Mouse (Mus musculus): Measurements from ENCODE around the gene Fgfr2. TPM values are rescaled to one million over a fixed set of nuclear protein-coding genes. Genes with fewer than 3 reads are reported as not detected.

Gene Fgfr2
- polyA plus RNA-seq, 1 experiment from 2014 or later: 133 TPM

- WGBS: 63% methylated on average over 7 of the region's 7 CpGs
- Histone ChIP-seq H3K27me3 (ENCODE audit: control insufficient read depth, insufficient read depth, low read length) (no peaks in the 10 kb centered on the region), H3K4me3 (ENCODE audit: low read length) (no peak overlapping the region), H3K36me3 (ENCODE audit: control insufficient read depth, insufficient read depth, low read length) (no peaks in the 10 kb centered on the region), H3K4me2 (replicated peaks; ENCODE audit: low read depth, low read length) (no peak overlapping the region), H3K9ac (ENCODE audit: low read depth, low read length) (no peak overlapping the region), H3K27ac (ENCODE audit: low read depth, low read length) (no peak overlapping the region), H3K4me1 (ENCODE audit: control insufficient read depth, insufficient read depth, low read length) (no peaks in the 10 kb centered on the region), H3K9me3 (ENCODE audit: control insufficient read depth, low read length) (no peaks in the 10 kb centered on the region)
- no peak for ATAC-seq (ENCODE audit: low FRiP score, low TSS enrichment)
Observed at GRCm38 (mm10) chr7:132458493-132458892, 664.7 kb downstream of the Fgfr2 start.

DNA sequence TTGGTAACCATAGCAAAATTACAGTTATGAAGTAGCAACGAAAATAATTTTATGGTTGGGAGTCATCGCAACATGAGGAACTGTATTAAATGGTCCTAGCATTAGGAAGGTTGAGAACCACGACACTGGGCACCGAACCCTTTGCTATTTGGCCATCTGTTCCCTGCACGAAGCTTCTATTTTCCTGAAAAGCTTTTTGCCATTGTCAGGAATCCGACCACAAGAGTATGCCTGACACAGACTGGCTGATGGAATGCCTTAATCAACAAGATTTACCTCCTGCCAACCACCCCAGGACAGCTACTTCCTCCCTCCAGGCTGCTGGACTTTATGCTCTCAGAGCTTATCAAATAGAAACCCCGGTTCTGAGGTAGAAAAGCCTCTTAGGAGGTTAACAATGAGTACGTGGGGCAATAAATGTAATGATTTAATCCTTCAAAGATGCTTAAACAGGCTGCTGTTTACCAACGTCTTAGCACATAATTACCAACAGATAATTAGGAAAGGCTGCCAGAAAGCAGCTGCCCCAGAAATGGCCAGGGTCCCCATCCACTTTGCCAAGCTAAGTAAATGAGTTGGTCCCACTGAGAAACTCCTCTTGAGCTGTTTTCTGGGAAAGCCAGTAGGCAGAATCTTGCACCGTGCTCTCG is 668.0 kb downstream of the Fgfr2 start:
- Histone ChIP-seq H3K9me3 (ENCODE audit: control insufficient read depth, low read length) (no peaks in the 10 kb centered on the region), H3K4me3 (ENCODE audit: low read length) (no peak overlapping the region), H3K27ac (ENCODE audit: low read depth, low read length) (no peak overlapping the region), H3K36me3 (ENCODE audit: control insufficient read depth, insufficient read depth, low read length) (no peaks in the 10 kb centered on the region), H3K9ac (ENCODE audit: low read depth, low read length) (no peak overlapping the region), H3K27me3 (ENCODE audit: control insufficient read depth, insufficient read depth, low read length) (no peaks in the 10 kb centered on the region), H3K4me2 (replicated peaks; ENCODE audit: low read depth, low read length) (no peak overlapping the region), H3K4me1 (ENCODE audit: control insufficient read depth, insufficient read depth, low read length) (no peaks in the 10 kb centered on the region)
- no peak for ATAC-seq (ENCODE audit: low FRiP score, low TSS enrichment)
- WGBS: 53% methylated on average over 11 of the region's 11 CpGs

DNA sequence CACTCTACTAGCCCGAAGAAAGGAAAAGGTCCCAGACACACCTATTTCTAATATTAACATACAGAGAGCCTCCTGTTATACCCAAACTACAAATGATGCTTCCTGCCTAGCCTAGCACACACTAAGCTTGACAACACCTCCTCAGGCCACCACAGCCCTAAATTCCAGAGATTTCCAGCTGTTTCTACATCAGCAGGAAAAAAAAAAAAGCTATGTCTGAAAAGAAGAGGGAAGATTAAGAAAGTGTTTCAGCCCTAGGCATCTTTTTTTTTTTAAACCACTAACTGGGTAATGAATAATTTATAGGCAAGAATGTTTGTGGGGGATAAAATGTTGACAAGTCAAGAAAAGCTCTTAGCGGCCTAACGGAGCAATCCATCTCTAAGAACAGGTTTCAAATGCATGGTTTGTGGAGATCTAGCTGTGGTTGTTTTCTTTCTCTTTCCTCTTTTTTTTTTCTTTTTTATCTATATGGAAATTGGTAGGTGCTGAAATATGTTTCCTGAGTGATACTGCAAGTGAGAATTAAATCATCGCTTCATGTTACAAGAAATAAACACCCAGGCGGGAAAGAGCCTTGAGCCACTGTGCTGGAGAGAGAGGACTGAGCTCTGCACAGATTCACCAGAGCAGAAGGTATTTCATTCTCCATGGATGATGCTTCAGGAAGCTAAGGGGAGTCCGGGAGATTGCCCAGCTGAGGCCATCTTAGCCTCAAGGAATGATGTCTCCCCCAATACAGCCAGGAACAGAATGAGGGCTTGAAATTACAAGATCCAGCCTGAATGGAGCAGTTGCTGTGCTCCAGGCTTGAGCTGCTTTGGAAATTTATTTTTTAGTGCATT is 673.0 kb downstream of the Fgfr2 start:
- WGBS: 76% methylated on average over 6 of the region's 6 CpGs

DNA sequence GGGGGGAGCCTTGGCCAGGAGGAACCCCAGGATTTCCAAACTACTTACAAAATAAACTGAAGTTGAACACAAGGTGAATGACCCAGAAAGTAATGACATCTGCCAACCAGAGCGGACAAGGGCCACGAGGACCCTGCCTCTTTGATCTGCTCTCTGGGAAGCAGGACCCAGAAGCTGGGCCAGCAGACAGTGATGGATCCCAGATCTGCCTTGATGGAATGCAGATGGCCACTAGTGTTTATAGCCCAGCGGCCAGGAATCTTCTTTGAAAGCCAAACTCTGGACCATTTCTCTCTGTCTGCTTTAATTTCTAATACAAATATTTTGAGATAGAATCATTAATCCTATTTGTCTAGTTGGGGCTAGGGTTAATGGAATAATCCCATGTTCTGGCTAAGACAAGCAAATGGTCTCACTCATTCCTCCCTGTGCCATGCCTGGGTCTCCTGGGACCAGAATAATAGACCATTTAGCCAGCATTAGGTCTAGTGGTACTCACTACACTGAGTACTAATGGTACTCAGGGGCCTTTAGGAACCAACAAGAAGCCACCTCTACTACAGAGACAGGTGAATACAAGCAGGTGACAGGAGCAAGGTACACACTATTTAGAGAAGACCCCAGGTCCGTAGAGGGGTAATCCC is 674.5 kb downstream of the Fgfr2 start:
- Histone ChIP-seq H3K9ac (ENCODE audit: low read depth, low read length) (no peak overlapping the region), H3K27ac (ENCODE audit: low read depth, low read length) (no peak overlapping the region), H3K4me3 (ENCODE audit: low read length) (no peak overlapping the region), H3K36me3 (ENCODE audit: control insufficient read depth, insufficient read depth, low read length) (no peaks in the 10 kb centered on the region), H3K27me3 (ENCODE audit: control insufficient read depth, insufficient read depth, low read length) (no peaks in the 10 kb centered on the region), H3K4me2 (replicated peaks; ENCODE audit: low read depth, low read length) (no peak overlapping the region), H3K9me3 (ENCODE audit: control insufficient read depth, low read length) (no peaks in the 10 kb centered on the region), H3K4me1 (ENCODE audit: control insufficient read depth, insufficient read depth, low read length) (no peaks in the 10 kb centered on the region)
- no peak for ATAC-seq (ENCODE audit: low FRiP score, low TSS enrichment)
- WGBS: 54% methylated on average over 4 of the region's 4 CpGs

More for the DNA sequence above, 673.0 kb downstream of the Fgfr2 start:
- no peak overlapping the region for H3K27ac ChIP-seq (ENCODE audit: low read depth, low read length)
- H3K4me1 ChIP-seq (ENCODE audit: control insufficient read depth, insufficient read depth, low read length): no peaks in the 10 kb centered on the region
- H3K4me2 ChIP-seq (replicated peaks; ENCODE audit: low read depth, low read length): no peak overlapping the region
- no peaks in the 10 kb centered on the region for H3K9me3 ChIP-seq (ENCODE audit: control insufficient read depth, low read length)
- no peak overlapping the region for H3K4me3 ChIP-seq (ENCODE audit: low read length)
- H3K9ac ChIP-seq (ENCODE audit: low read depth, low read length): no peak overlapping the region
- H3K27me3 ChIP-seq (ENCODE audit: control insufficient read depth, insufficient read depth, low read length): no peaks in the 10 kb centered on the region
- no peak for ATAC-seq (ENCODE audit: low FRiP score, low TSS enrichment)
- H3K36me3 ChIP-seq (ENCODE audit: control insufficient read depth, insufficient read depth, low read length): no peaks in the 10 kb centered on the region

- H3K9me3 ChIP-seq (ENCODE audit: control insufficient read depth, low read length): no peaks in the 10 kb centered on the region
- 76% methylated on average over 5 of the region's 5 CpGs for WGBS
- no peaks in the 10 kb centered on the region for H3K4me1 ChIP-seq (ENCODE audit: control insufficient read depth, insufficient read depth, low read length)
- no peak overlapping the region for H3K4me3 ChIP-seq (ENCODE audit: low read length)
- no peak overlapping the region for H3K27ac ChIP-seq (ENCODE audit: low read depth, low read length)
- no peak overlapping the region for H3K9ac ChIP-seq (ENCODE audit: low read depth, low read length)
- H3K36me3 ChIP-seq (ENCODE audit: control insufficient read depth, insufficient read depth, low read length): no peaks in the 10 kb centered on the region
- H3K4me2 ChIP-seq (replicated peaks; ENCODE audit: low read depth, low read length): no peak overlapping the region
- H3K27me3 ChIP-seq (ENCODE audit: control insufficient read depth, insufficient read depth, low read length): no peaks in the 10 kb centered on the region
- no peak for ATAC-seq (ENCODE audit: low FRiP score, low TSS enrichment)
Observed at GRCm38 (mm10) chr7:132447558-132447957, 675.6 kb downstream of the Fgfr2 start.

DNA sequence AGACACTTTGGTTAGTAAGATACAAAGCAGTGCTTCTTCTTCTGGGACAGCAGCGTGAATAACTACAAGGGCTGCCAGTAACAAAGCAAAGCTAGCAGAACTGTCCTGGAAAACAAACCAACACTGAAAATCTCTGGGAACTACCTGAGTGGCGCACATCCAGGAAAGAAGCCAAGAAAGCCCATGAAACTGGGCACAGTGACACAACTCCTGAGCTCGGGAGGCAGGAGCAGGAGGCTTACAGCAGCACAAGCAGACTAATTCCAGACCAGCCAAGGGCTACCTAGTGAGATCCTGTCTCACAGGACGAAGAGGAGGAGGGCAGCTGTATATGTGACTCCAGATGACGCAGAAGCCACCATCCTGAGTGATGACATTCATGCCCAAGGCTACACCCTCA is 676.3 kb downstream of the Fgfr2 start:
- Histone ChIP-seq H3K27ac (ENCODE audit: low read depth, low read length) (no peak overlapping the region), H3K36me3 (ENCODE audit: control insufficient read depth, insufficient read depth, low read length) (no peaks in the 10 kb centered on the region), H3K4me2 (replicated peaks; ENCODE audit: low read depth, low read length) (no peak overlapping the region), H3K4me1 (ENCODE audit: control insufficient read depth, insufficient read depth, low read length) (no peaks in the 10 kb centered on the region), H3K9ac (ENCODE audit: low read depth, low read length) (no peak overlapping the region), H3K4me3 (ENCODE audit: low read length) (no peak overlapping the region), H3K9me3 (ENCODE audit: control insufficient read depth, low read length) (no peaks in the 10 kb centered on the region), H3K27me3 (ENCODE audit: control insufficient read depth, insufficient read depth, low read length) (no peaks in the 10 kb centered on the region)
- ATAC-seq (ENCODE audit: low FRiP score, low TSS enrichment): no peak
- 85% methylated on average over 5 of the region's 5 CpGs for WGBS

DNA sequence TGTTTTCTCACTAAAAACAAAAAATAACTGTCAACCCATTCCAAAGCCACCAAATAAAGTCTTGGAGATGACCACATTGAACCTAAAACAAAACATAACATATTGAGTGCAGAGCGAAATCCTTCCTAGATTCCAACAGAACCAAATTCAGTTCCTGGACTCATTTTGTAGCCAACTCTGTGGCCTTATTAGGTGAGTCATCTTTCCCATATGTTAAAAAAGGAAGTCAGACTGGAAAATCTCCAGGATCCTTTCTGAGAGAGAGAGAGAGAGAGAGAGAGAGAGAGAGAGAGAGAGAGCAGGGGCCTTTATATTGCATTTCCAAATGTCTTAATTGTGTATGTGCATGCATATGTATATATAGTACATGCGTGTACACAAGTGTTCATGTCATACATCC is 678.9 kb downstream of the Fgfr2 start:
- no peak for ATAC-seq (ENCODE audit: low FRiP score, low TSS enrichment)
- Histone ChIP-seq H3K9me3 (ENCODE audit: control insufficient read depth, low read length) (no peaks in the 10 kb centered on the region), H3K4me2 (replicated peaks; ENCODE audit: low read depth, low read length) (no peak overlapping the region), H3K4me3 (ENCODE audit: low read length) (no peak overlapping the region), H3K27me3 (ENCODE audit: control insufficient read depth, insufficient read depth, low read length) (no peaks in the 10 kb centered on the region), H3K4me1 (ENCODE audit: control insufficient read depth, insufficient read depth, low read length) (no peaks in the 10 kb centered on the region), H3K27ac (ENCODE audit: low read depth, low read length) (no peak overlapping the region), H3K9ac (ENCODE audit: low read depth, low read length) (no peak overlapping the region), H3K36me3 (ENCODE audit: control insufficient read depth, insufficient read depth, low read length) (no peaks in the 10 kb centered on the region)
- WGBS: 92% methylated on average over 2 of the region's 2 CpGs

GRCm38 (mm10) chr7:132443769-132444168 is 679.4 kb downstream of the Fgfr2 start:
- WGBS: 67% methylated on average over 2 of the region's 2 CpGs
- Histone ChIP-seq H3K4me1 (ENCODE audit: control insufficient read depth, insufficient read depth, low read length) (no peaks in the 10 kb centered on the region), H3K9me3 (ENCODE audit: control insufficient read depth, low read length) (no peaks in the 10 kb centered on the region), H3K9ac (ENCODE audit: low read depth, low read length) (no peak overlapping the region), H3K27ac (ENCODE audit: low read depth, low read length) (no peak overlapping the region), H3K36me3 (ENCODE audit: control insufficient read depth, insufficient read depth, low read length) (no peaks in the 10 kb centered on the region), H3K27me3 (ENCODE audit: control insufficient read depth, insufficient read depth, low read length) (no peaks in the 10 kb centered on the region), H3K4me2 (replicated peaks; ENCODE audit: low read depth, low read length) (no peak overlapping the region), H3K4me3 (ENCODE audit: low read length) (no peak overlapping the region)
- ATAC-seq (ENCODE audit: low FRiP score, low TSS enrichment): no peak

DNA sequence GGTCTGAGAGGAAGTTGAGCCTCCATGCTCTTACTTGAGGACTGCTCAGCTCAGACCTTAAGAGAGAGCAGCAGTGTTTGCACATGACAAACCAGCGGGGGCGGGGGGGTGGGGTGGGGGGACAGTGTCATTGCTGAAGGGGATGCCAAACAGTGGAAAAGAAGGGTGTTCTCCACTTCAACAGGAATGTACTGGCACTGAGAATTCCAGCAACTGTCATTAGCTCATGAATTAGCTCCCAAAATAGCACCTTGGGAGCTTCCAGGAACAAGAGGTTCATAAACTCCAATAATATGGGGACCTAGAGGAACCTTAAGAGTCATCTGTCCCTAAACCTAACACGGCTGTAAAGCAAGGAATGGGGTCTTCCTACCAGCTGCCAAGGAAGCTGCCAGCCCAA is 680.0 kb downstream of the Fgfr2 start:
- no peak overlapping the region for H3K27ac ChIP-seq (ENCODE audit: low read depth, low read length)

More for the DNA sequence above, 680.0 kb downstream of the Fgfr2 start:
- Histone ChIP-seq H3K4me1 (ENCODE audit: control insufficient read depth, insufficient read depth, low read length) (peaks cover 6% of the 10 kb centered on the region), H3K4me2 (replicated peaks; ENCODE audit: low read depth, low read length) (no peak overlapping the region), H3K36me3 (ENCODE audit: control insufficient read depth, insufficient read depth, low read length) (no peaks in the 10 kb centered on the region), H3K27me3 (ENCODE audit: control insufficient read depth, insufficient read depth, low read length) (no peaks in the 10 kb centered on the region), H3K9me3 (ENCODE audit: control insufficient read depth, low read length) (no peaks in the 10 kb centered on the region), H3K9ac (ENCODE audit: low read depth, low read length) (no peak overlapping the region), H3K4me3 (ENCODE audit: low read length) (no peak overlapping the region)
- no peak for ATAC-seq (ENCODE audit: low FRiP score, low TSS enrichment)
- WGBS: 88% methylated on average over 3 of the region's 3 CpGs

All from kidney, embryonic 14.5 days (tissue).